Mouse (Mus musculus) embryonic fibroblast, embryonic 13.5 days (primary cell): ENCODE data around the gene Abcd1. TPM values are rescaled to one million over a fixed set of nuclear protein-coding genes. Genes with fewer than 3 reads are reported as not detected.

Experiments
- H3K27ac ChIP-seq: 2 replicates; pipeline ENCODE4 v1.5.1; 2012; ENCODE audit warnings: low read length, control low read depth, inconsistent platforms; ENCODE audit not compliant: insufficient read depth
- H3K4me1 ChIP-seq: 2 replicates; pipeline ENCODE4 v1.6.1; 2011; ENCODE audit warnings: low read length; ENCODE audit not compliant: control insufficient read depth, insufficient read depth
- H3K4me3 ChIP-seq: 2 replicates; pipeline ENCODE4 v1.5.1; 2011; ENCODE audit warnings: mild to moderate bottlenecking, control low read depth, low read length; ENCODE audit not compliant: insufficient read depth
- CTCF ChIP-seq: IDR thresholded peaks from 2 replicates; pipeline ENCODE4 v1.5.1; 2011; ENCODE audit warnings: mild to moderate bottlenecking, control low read depth, low read length, moderate library complexity, borderline replicate concordance; ENCODE audit not compliant: insufficient read depth
- POLR2A ChIP-seq: IDR thresholded peaks from 2 replicates; pipeline ENCODE4 v1.6.1; 2011; ENCODE audit warnings: low read depth, mild to moderate bottlenecking, control low read depth, low read length, moderate library complexity
- polyA plus RNA-seq: library from polyadenylated mRNA; stranded (reverse); fragments of >200 nt; gene quantifications from 2 replicates; pipeline ENCODE4 v1.2.4, GENCODE M21; 2011; ENCODE audit warnings: low read depth; ENCODE audit not compliant: missing spikeins, insufficient read length

Abcd1 gene
- 12.3 and 14.7 TPM in 2 replicates for polyA plus RNA-seq

GRCm38 (mm10) chrX:73716109-73716661 lies at the start of gene Abcd1, which contains the start of gene Bcap31:
Gene Abcd1, plus strand, starts transcription at chrX:73716597.
Gene Bcap31, minus strand, starts transcription at chrX:73716175.
- no peak for TF ChIP-seq CTCF
- TF ChIP-seq POLR2A, result peak; percentile 94
- Histone ChIP-seq H3K4me1 (peaks cover 12% of the 10 kb centered on the region), H3K27ac (peak within 1 kb of the TSS; percentile 76), H3K4me3 (peak within 1 kb of the TSS; percentile 85)

GRCm38 (mm10) chrX:73672031-73672431 lies 44.4 kb upstream of the Abcd1 start:
- H3K27ac ChIP-seq, result no peak overlapping the region
- TF ChIP-seq CTCF (peak; percentile 16; the same call in 1 of the 2 replicates), POLR2A (no peak)
- H3K4me1 ChIP-seq, result peaks cover 3% of the 10 kb centered on the region; the same call in 1 of the 2 replicates
- no peak overlapping the region for H3K4me3 ChIP-seq

DNA sequence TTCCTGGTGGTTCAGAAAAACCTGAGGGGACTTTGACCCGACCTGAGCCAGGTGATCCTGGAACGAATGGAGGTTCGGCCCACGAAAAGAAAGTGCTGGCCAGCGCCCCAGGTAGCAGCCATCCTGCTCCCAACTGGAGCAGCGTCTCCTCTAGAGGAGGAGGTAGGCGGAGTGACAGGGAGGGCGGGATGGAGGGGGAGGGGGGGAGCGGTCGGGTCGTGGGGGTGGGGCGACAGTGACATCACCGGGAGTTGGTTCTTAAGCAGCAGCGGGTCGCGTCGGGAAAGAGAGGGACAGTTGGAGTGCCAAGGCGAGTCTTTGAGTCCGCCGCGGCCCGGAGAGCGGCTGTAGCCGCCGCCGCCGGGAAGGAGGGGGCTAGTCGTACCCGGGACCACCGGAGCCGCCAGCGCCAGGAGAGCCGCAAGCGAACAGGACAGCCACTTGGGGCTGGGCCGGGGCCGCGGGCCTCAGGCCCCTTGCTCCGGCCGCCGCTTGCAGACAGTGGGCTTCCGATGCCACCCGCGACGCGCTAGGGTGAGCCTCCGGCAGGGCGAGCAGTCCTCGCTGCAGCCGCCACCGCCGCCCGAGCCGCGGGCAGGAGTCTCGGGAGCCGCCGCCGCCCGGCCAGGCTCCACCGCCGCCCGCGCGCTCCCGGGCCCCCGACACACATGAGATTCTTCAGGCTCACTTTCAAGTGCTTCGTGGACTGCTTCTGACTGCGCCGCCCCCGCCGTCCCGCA lies 43.3 kb upstream of the Abcd1 start, which contains the start of gene Slc6a8:
Gene Slc6a8, plus strand, starts transcription at position 272 of the 740 bp plus-strand sequence.
- H3K27ac ChIP-seq, result peak within 1 kb of the TSS; percentile 19
- peak; percentile 96 for TF ChIP-seq POLR2A
- no peak for TF ChIP-seq CTCF
- H3K4me1 ChIP-seq, result peaks cover 3% of the 10 kb centered on the region; the same call in 1 of the 2 replicates
- H3K4me3 ChIP-seq, result peak within 1 kb of the TSS; percentile 80

- TF ChIP-seq CTCF, result no peak
- no peak for TF ChIP-seq POLR2A
- Histone ChIP-seq H3K27ac (peak overlapping the region; percentile 19; the same call in 1 of the 2 replicates), H3K4me1 (peaks cover 3% of the 10 kb centered on the region; the same call in 1 of the 2 replicates), H3K4me3 (peak overlapping the region; percentile 80)
Observed at GRCm38 (mm10) chrX:73673619-73673967, 42.8 kb upstream of the Abcd1 start.

DNA sequence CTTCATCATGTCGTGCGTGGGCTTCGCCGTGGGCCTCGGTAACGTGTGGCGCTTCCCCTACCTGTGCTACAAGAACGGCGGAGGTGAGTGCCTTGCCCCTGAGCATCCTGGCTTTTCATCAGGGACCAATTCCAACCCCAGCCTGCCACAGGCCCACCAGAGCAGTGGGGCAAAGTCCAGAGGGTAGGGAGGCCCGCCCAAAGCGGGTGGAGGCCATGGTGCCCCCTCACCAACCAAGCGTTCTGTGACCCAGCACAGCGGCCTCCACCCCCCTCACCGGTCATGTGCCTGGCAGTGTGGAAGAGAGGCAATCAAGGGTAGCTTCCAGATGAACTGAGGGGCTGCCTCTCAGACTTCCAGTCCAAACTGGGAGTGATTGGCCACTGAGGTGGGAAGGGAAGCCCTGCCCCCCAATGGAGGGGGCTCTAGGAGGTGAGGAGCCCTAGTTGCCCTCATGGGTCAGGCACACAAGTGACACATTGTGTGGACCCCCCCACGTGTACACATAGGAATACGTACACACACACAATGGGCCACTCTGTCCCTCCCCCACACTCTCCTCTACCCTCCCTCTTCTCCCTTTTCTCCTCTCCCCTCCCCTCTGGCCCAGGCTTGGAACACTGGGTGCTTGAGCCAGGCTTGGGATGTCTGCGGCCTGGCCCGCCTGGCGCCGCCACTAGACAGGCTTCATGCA lies 42.3 kb upstream of the Abcd1 start:
- TF ChIP-seq CTCF (no peak), POLR2A (peak; percentile 27; the same call in 1 of the 2 replicates)
- Histone ChIP-seq H3K4me3 (peak overlapping the region; percentile 80), H3K27ac (peak overlapping the region; percentile 19), H3K4me1 (peaks cover 3% of the 10 kb centered on the region; the same call in 1 of the 2 replicates)

GRCm38 (mm10) chrX:73675231-73675630 lies 41.2 kb upstream of the Abcd1 start:
- TF ChIP-seq POLR2A (peak; percentile 47; the same call in 1 of the 2 replicates), CTCF (no peak)
- peaks cover 3% of the 10 kb centered on the region; the same call in 1 of the 2 replicates for H3K4me1 ChIP-seq
- H3K27ac ChIP-seq, result peak overlapping the region; percentile 39
- peak overlapping the region; percentile 80 for H3K4me3 ChIP-seq

- no peak overlapping the region for H3K4me3 ChIP-seq
- no peak overlapping the region for H3K27ac ChIP-seq
- peaks cover 3% of the 10 kb centered on the region; the same call in 1 of the 2 replicates for H3K4me1 ChIP-seq
- TF ChIP-seq POLR2A (no peak), CTCF (no peak)
Observed at GRCm38 (mm10) chrX:73676668-73677067, 39.7 kb upstream of the Abcd1 start.

DNA sequence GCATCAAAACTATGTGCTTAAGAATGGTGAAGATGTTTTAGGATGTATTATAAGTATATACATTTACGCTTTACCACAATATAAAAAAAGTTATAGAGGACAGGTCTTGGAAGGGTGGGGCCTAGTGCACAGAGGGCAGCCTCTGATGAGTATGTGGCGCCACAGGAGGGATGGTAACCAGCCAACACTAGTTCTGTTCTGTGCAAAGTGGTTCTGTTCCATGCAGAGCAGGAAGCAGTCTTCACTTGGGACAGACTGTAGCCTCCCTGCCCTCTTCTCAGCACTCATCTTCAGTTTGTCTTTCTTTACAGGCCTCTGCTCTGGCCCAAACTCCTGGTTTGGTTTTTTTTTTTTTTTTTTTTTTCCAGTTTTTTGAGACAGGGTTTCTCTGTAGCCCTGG lies 32.2 kb upstream of the Abcd1 start:
- TF ChIP-seq POLR2A, result no peak
- no peak for TF ChIP-seq CTCF
- no peak overlapping the region for H3K27ac ChIP-seq

DNA sequence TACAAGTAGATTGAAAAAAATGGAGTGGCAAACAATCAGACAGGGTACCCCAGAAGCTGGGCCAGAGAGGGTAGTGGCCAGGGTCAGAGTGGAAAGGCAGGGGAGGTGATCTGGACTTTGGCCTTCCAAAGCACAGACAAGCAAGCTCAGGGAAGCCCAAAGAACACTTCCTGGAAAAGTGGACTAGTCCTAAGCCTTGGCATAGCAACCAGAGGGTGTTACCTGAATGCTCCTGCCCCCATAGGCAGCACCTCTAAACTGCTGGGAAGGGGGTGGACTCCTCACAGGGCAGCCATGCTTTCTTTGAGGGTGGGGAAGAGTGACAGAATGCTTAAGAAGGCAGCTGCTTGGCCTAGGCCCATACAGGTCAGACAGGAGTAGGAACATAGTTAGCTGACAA lies 31.4 kb upstream of the Abcd1 start:
- H3K4me1 ChIP-seq, result no peaks in the 10 kb centered on the region
- no peak overlapping the region for H3K27ac ChIP-seq
- TF ChIP-seq POLR2A (no peak), CTCF (no peak)
- no peak overlapping the region for H3K4me3 ChIP-seq

More for the DNA sequence above, 32.2 kb upstream of the Abcd1 start:
- Histone ChIP-seq H3K4me1 (no peaks in the 10 kb centered on the region), H3K4me3 (no peak overlapping the region)
